Mouse (Mus musculus) bone marrow, adult 2 months (tissue): ENCODE data around the gene Uck2.

Experiments used
- CTCF ChIP-seq: fragments of 200-500 bp; IDR thresholded peaks from 2 replicates; pipeline ENCODE4 v1.5.1; 2011; ENCODE audit warnings: low read length, control low read depth; ENCODE audit not compliant: control insufficient read depth, insufficient read depth
- POLR2A ChIP-seq: fragments of 200-500 bp; IDR thresholded peaks from 2 replicates; pipeline ENCODE4 v1.6.1; 2011; ENCODE audit warnings: low read depth, mild to moderate bottlenecking, control low read depth, low read length, borderline replicate concordance; ENCODE audit not compliant: control insufficient read depth

GRCm38 (mm10) chr1:167259702-167260101 lies 25.4 kb downstream of the Uck2 start:
- TF ChIP-seq POLR2A: no peak
- TF ChIP-seq CTCF: no peak
